Mouse (Mus musculus) heart, embryonic 11.5 days (tissue): ENCODE results near the gene Rap1a. TPM values are rescaled to one million over a fixed set of nuclear protein-coding genes. Genes with fewer than 3 reads are reported as not detected.

Experiments
- polyA plus RNA-seq: library from polyadenylated mRNA; unstranded; fragments of >200 nt; fragmentation: Nextera tagmentation; extraction: Ambion mirVana; gene quantifications from 2 replicates; pipeline ENCODE4 v1.2.1, GENCODE M21; 2014

The Rap1a gene
- polyA plus RNA-seq, 1 experiment from 2014 or later = 77.5 TPM

Other genes starting within 250 kb of the Rap1a start
- 23.6 and 28.0 TPM in 2 replicates for gene Ddx20, start 113.8 kb downstream of the Rap1a start, polyA plus RNA-seq
- gene Inka2, start 96.7 kb downstream of the Rap1a start, polyA plus RNA-seq = 1.7 and 1.8 TPM in 2 replicates
- 0.10 TPM in 1 of 2 replicates, not detected in the other for gene Adora3, start 69.5 kb upstream of the Rap1a start, polyA plus RNA-seq
- 0.33 and 0.46 TPM in 2 replicates for gene Tmigd3, start 69.6 kb upstream of the Rap1a start, polyA plus RNA-seq
- 2.6 and 2.9 TPM in 2 replicates for gene I830077J02Rik, start 131.3 kb upstream of the Rap1a start, polyA plus RNA-seq
- 93.4 and 94.0 TPM in 2 replicates for gene Wdr77, start 158.0 kb upstream of the Rap1a start, polyA plus RNA-seq
- 765 and 827 TPM in 2 replicates for gene Atp5f1, start 158.8 kb upstream of the Rap1a start, polyA plus RNA-seq
- 1.8 and 2.0 TPM in 2 replicates for gene Ovgp1, start 172.4 kb upstream of the Rap1a start, polyA plus RNA-seq
- gene Pifo, start 213.3 kb upstream of the Rap1a start, polyA plus RNA-seq = 0.24 TPM in 1 of 2 replicates, not detected in the other
- gene Chil5, start 231.5 kb upstream of the Rap1a start, polyA plus RNA-seq = not detected in 2 replicates